Mouse (Mus musculus) forebrain, embryonic 15.5 days (tissue): ENCODE results near the gene Tnrc6b. TPM values are rescaled to one million over a fixed set of nuclear protein-coding genes. Genes with fewer than 3 reads are reported as not detected.
"Not testable (repeated sequence)": the region's sequence is repeated elsewhere in the genome, so short reads cannot be mapped to it uniquely, and the experiment has no call there.

ENCODE experiments used
- ATAC-seq: fragments of 200-750 bp; cut with Nextera tagmentation; replicated peaks from 2 replicates; pipeline ENCODE4 v1.8.0; 2017; ENCODE audit warnings: mild to moderate bottlenecking, moderate TSS enrichment, moderate library complexity
- H3K27ac ChIP-seq: fragments of 300-500 bp; sonication (generic); replicated peaks from 2 replicates; pipeline ENCODE4 v1.5.1; 2015; ENCODE audit warnings: mild to moderate bottlenecking, inconsistent platforms
- H3K27me3 ChIP-seq: fragments of 300-500 bp; sonication (generic); 2 replicates; pipeline ENCODE4 v1.6.1; 2015; ENCODE audit warnings: inconsistent platforms
- H3K36me3 ChIP-seq: fragments of 300-500 bp; sonication (generic); 2 replicates; pipeline ENCODE4 v1.6.1; 2015; ENCODE audit warnings: mild to moderate bottlenecking, inconsistent platforms
- H3K4me1 ChIP-seq: fragments of 300-500 bp; sonication (generic); 2 replicates; pipeline ENCODE4 v1.6.1; 2015; ENCODE audit warnings: inconsistent platforms
- H3K4me2 ChIP-seq: fragments of 300-500 bp; sonication (generic); replicated peaks from 2 replicates; pipeline ENCODE4 v1.6.1; 2015; ENCODE audit warnings: mild to moderate bottlenecking, inconsistent platforms
- H3K4me3 ChIP-seq: fragments of 300-500 bp; sonication (generic); 2 replicates; pipeline ENCODE4 v1.5.1; 2015; ENCODE audit warnings: mild to moderate bottlenecking, inconsistent platforms
- H3K9ac ChIP-seq: fragments of 300-500 bp; sonication (generic); replicated peaks from 2 replicates; pipeline ENCODE4 v1.6.1; 2015; ENCODE audit warnings: mild to moderate bottlenecking, inconsistent platforms
- H3K9me3 ChIP-seq: fragments of 300-500 bp; sonication (generic); 2 replicates; pipeline ENCODE4 v1.6.1; 2016; ENCODE audit warnings: inconsistent platforms
- WGBS: fragments of 180-500 bp; shearing (Covaris S2); methylation state at CpG from one replicate; pipeline ENCODE4 v1.1.7; 2015; ENCODE audit warnings: mixed read lengths; 5-methylcytosine and 5-hydroxymethylcytosine counted together
- polyA plus RNA-seq: library from polyadenylated mRNA; unstranded; fragments of >200 nt; fragmentation: Nextera tagmentation; extraction: Ambion mirVana; gene quantifications from 2 replicates; pipeline ENCODE4 v1.2.1, GENCODE M21; 2015

The Tnrc6b gene
- polyA plus RNA-seq, 1 experiment from 2014 or later, result 34.2 TPM

DNA sequence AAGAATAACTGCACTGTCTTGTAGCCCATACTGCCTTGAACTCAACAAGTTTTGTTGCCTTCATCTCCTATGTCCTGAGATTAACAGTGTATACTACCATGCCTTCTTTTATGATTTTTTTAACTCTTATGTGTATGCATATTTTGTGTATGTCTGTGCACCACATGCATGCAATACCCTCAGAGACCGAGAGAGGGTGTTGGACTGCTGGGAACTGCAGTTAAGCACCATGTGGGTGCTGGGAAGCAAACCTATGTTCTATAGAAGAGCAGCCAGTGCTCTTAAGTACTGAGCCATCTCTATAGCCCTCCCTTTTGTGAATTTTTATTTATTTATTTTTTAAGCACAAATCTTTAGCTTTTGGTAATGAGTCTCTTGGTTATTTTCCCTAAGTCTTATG, 202.7 kb downstream of the Tnrc6b start:
- Histone ChIP-seq H3K4me3 (no peak overlapping the region), H3K4me1 (no peaks in the 10 kb centered on the region), H3K9me3 (no peaks in the 10 kb centered on the region), H3K9ac (no peak overlapping the region), H3K4me2 (no peak overlapping the region), H3K36me3 (peaks cover 48% of the 10 kb centered on the region), H3K27me3 (no peaks in the 10 kb centered on the region), H3K27ac (no peak overlapping the region)
- ATAC-seq, result no peak
- 80% methylated on average over 1 of the region's 1 CpGs for WGBS

DNA sequence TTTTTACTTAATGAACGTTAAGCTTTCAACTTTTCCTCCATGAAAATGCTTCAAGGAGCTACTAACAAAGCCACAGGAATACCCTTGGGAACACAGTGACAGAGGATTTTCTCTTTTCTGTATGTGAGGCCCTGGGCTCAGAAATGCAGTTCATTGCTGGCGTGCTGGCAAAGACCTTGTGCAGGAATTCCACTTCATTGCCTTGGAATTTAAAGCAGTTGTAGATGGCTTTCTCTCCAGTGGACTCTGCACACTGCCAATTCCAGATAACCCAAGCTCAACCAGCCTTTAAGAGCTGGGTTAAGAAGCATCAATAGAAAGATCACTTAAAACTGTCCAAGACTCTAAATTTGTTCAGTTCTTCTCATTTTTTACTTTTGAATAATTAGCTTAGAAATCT, 204.7 kb downstream of the Tnrc6b start:
- no peak for ATAC-seq
- WGBS, result 73% methylated on average over 2 of the region's 2 CpGs
- H3K4me2 ChIP-seq, result no peak overlapping the region

DNA sequence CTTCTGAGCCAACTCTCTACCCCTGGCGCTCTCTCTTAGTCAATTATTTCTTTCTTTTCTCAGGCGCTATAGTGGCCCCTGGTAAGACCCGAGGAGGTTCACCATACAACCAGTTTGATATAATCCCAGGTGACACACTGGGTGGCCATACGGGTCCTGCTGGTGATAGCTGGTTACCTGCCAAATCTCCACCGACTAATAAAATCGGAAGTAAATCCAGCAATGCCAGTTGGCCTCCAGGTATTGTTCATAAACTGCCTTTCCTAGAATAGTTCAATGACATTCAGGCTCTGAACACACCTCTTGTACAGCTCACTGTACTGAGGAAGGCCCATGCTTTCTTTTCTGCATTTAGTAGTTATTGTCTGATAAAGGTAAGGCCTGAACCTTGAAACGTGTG, 205.5 kb downstream of the Tnrc6b start:
- H3K9ac ChIP-seq, result no peak overlapping the region
- H3K4me1 ChIP-seq, result no peaks in the 10 kb centered on the region
- H3K27me3 ChIP-seq, result no peaks in the 10 kb centered on the region
- no peaks in the 10 kb centered on the region for H3K9me3 ChIP-seq
- peaks cover 71% of the 10 kb centered on the region for H3K36me3 ChIP-seq
- 84% methylated on average over 7 of the region's 7 CpGs for WGBS
- H3K27ac ChIP-seq, result no peak overlapping the region
- H3K4me2 ChIP-seq, result no peak overlapping the region
- no peak for ATAC-seq
- H3K4me3 ChIP-seq, result no peak overlapping the region

More for the DNA sequence above, 204.7 kb downstream of the Tnrc6b start:
- no peaks in the 10 kb centered on the region for H3K27me3 ChIP-seq
- H3K36me3 ChIP-seq, result peaks cover 66% of the 10 kb centered on the region
- no peak overlapping the region for H3K9ac ChIP-seq
- no peaks in the 10 kb centered on the region for H3K4me1 ChIP-seq
- H3K4me3 ChIP-seq, result no peak overlapping the region
- no peak overlapping the region for H3K27ac ChIP-seq
- H3K9me3 ChIP-seq, result no peaks in the 10 kb centered on the region

DNA sequence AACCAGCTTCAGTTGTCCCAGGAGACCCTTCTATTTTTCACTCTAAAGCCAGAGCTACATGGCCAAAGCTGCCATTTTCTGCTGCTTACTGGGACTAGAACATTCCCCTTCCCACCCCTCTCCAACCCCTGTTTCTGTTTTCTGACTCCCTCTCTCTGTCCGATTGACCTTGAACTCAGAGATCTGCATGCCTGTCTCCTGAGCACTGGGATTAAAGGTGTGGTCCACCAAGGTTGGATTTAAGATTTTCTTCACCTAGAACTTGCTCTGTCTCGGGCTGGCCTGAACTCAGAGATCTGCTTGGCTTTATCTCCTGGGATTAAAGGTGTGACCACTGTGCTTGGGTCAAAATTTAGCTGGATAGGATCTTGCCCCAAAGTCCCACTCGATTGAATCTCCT, 209.2 kb downstream of the Tnrc6b start:
- H3K9ac ChIP-seq, result no peak overlapping the region
- 98% methylated on average over 3 of the region's 3 CpGs for WGBS
- no peaks in the 10 kb centered on the region for H3K27me3 ChIP-seq
- no peak for ATAC-seq
- H3K36me3 ChIP-seq, result peaks cover 71% of the 10 kb centered on the region
- H3K27ac ChIP-seq, result no peak overlapping the region
- H3K4me2 ChIP-seq, result no peak overlapping the region
- no peaks in the 10 kb centered on the region for H3K4me1 ChIP-seq
- no peaks in the 10 kb centered on the region for H3K9me3 ChIP-seq
- H3K4me3 ChIP-seq, result no peak overlapping the region

DNA sequence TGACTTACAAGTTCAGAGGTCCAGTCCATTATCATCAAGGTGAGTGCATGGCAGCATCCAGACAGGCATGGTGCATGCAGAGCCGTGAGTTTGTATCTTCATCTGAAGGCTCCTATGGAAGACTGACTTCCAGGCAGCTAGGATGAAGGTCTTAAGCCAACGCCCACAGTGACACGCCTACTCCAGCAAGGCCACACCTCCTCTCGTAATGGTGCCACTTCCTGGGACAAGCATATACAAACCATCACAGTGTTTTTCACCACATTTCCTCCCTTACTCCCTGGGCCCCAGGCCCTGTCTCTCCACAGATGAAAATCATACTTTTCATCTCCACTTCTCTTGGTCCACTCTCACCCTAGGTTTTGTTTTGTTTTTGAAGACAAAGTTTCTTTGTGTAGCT, 210.7 kb downstream of the Tnrc6b start:
- Histone ChIP-seq H3K4me2 (no peak overlapping the region), H3K36me3 (peaks cover 73% of the 10 kb centered on the region), H3K4me1 (no peaks in the 10 kb centered on the region), H3K4me3 (no peak overlapping the region), H3K27me3 (no peaks in the 10 kb centered on the region), H3K9ac (no peak overlapping the region), H3K27ac (no peak overlapping the region), H3K9me3 (no peaks in the 10 kb centered on the region)
- 84% methylated on average over 4 of the region's 4 CpGs for WGBS
- ATAC-seq, result no peak

DNA sequence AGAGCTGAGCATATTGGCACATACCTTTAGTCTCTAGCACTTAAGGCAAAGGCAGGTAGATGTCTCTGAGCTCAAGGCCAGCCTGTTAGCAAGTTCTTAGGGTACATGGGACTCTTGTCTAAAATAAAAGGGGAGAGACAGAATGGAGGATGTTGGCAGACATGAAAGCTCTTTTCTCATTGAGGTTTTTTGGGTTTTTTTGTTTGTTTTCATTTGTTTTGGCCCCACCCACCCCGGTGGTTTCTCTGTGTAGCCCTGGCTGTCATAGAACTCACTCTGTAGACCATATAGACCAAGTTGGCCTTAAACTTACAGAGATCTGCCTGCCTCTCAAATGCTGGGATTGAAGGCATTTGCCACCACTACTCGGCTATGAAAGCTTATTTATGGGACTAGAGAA, 213.1 kb downstream of the Tnrc6b start:
- no peak overlapping the region for H3K27ac ChIP-seq
- H3K4me1 ChIP-seq, result no peaks in the 10 kb centered on the region
- H3K27me3 ChIP-seq, result no peaks in the 10 kb centered on the region
- no peak overlapping the region for H3K4me2 ChIP-seq
- no peaks in the 10 kb centered on the region for H3K9me3 ChIP-seq
- ATAC-seq, result no peak
- H3K36me3 ChIP-seq, result peaks cover 73% of the 10 kb centered on the region
- no peak overlapping the region for H3K4me3 ChIP-seq
- 97% methylated on average over 2 of the region's 2 CpGs for WGBS
- H3K9ac ChIP-seq, result no peak overlapping the region

DNA sequence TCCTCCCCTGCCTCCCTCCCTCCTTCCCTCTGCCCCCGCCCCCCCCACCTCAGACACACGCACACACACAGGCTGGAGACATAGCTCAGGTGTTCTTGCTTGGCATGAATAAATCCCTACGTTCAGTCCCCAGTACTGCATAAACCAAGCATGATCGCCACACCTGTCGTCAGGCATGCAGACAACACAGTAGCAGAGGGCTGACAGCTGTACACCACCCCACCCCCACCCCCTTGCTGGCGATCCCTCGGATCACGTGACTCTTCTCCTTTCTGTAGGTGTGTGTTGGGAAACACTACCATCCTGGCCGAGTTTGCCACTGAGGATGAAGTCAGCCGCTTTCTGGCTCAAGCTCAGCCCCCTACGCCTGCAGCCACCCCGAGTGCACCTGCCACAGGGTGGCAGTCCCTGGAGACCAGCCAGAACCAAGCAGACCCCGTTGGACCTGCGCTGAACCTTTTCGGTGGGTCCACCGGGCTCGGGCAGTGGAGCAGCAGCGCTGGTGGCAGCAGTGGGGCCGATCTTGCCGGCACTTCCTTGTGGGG, 217.8 kb downstream of the Tnrc6b start:
- no peak overlapping the region for H3K27ac ChIP-seq
- WGBS, result 79% methylated on average over 20 of the region's 20 CpGs
- H3K36me3 ChIP-seq, result peaks cover 57% of the 10 kb centered on the region
- H3K4me3 ChIP-seq, result no peak overlapping the region
- H3K4me2 ChIP-seq, result no peak overlapping the region
- no peaks in the 10 kb centered on the region for H3K27me3 ChIP-seq
- H3K9me3 ChIP-seq, result no peaks in the 10 kb centered on the region
- no peak for ATAC-seq
- no peak overlapping the region for H3K9ac ChIP-seq
- H3K4me1 ChIP-seq, result no peaks in the 10 kb centered on the region

DNA sequence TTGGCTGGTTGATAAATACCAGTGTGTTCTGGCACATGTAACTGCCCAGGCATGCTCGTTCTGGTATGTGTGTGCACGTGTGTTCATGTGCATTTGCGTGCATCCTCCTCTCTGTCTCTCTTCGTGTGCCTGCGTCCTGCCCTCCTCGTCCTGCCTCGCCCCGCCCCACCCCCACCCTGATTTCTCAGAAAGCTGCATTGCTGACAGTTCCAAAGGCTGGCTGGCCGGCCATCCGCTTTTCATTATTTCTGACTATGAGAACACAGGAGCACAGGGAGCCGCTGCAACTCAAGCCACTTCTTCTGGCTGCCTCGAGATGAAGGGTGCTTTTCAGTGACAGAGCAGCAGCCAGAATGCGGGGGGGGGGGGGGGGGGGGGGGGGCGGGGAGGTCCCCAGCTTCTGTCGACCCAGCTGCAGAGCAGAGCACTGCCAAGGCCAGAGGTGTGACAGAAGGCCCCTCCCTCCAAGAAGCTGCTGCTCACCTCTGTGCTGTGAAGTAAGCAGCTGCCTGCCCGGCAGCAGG, 219.0 kb downstream of the Tnrc6b start:
- Histone ChIP-seq H3K27me3 (no peaks in the 10 kb centered on the region), H3K9me3 (no peaks in the 10 kb centered on the region), H3K9ac (no peak overlapping the region), H3K27ac (no peak overlapping the region), H3K4me2 (no peak overlapping the region), H3K4me1 (no peaks in the 10 kb centered on the region), H3K4me3 (no peak overlapping the region), H3K36me3 (peaks cover 49% of the 10 kb centered on the region)
- no peak for ATAC-seq
- WGBS, result 26% methylated on average over 14 of the region's 16 CpGs

DNA sequence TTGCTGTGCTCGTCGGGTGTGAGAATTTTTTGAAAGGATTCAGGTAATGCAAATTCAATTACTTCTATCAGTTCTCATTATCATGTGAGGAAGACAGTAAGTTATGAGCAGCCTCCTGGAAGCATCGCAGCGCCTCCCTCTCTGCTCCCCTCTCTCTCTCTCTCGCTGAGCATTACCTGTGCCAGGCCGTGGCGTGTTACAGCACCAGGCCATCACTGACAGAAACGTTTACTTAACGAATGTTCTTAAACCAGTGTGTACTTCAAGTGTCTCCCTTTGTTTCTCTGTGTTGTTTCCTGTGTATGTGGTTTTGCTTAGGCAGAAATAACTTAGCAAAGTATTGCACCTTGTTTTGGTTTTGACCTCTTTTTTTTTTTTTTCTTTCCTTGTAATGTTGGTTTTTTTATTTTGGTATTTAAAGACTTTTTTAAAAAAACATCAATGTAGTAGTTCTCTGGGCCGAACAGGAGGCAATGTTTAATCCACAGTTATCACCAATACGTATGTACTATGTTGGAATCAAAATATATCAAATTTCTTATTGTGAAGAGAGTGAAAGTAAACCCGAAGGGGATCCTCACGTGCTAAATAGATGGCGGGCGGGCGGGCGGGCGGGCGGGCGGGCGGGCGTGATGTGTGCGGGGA, 219.7 kb downstream of the Tnrc6b start:
- H3K4me2 ChIP-seq, H3K9ac ChIP-seq, ATAC-seq, H3K27ac ChIP-seq, H3K27me3 ChIP-seq, H3K9me3 ChIP-seq, H3K4me3 ChIP-seq, H3K4me1 ChIP-seq: not testable (repeated sequence)
- WGBS, result 85% methylated on average over 23 of the region's 23 CpGs
- H3K36me3 ChIP-seq, result peaks cover 45% of the 10 kb centered on the region

DNA sequence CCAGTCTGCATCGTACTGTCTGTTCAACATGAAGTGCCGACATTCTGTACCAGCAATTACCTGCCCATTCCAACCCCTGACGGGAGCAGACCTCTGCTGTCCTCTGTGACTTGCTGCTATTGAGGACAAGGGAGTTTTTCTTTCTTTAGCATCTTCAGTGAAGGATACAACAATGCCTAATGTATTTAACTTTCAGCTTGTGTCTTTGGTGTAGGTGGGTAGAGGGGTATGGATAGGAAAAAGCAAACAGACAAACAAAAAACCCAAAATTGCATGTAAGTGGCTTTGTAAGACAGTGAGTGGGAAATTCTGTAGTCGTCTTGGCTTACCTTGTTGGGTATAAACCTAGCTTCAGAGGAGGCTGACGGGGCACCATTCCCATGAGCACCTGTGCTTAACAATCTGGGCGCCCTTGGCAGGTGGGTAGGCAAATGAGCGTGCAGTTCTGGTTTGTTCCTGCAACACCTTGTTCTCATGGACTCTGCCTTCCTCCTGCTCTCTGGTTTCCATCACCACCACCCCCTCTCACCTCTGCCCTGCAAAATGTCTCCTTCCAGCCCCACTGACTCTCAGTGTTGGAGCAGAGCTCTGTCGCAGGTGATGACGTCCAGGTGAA, 220.3 kb downstream of the Tnrc6b start:
- Histone ChIP-seq H3K4me1 (no peaks in the 10 kb centered on the region), H3K9ac (no peak overlapping the region), H3K27ac (no peak overlapping the region), H3K9me3 (no peaks in the 10 kb centered on the region), H3K27me3 (no peaks in the 10 kb centered on the region), H3K4me3 (no peak overlapping the region), H3K4me2 (no peak overlapping the region), H3K36me3 (peaks cover 42% of the 10 kb centered on the region)
- ATAC-seq, result no peak
- WGBS, result 88% methylated on average over 9 of the region's 9 CpGs

DNA sequence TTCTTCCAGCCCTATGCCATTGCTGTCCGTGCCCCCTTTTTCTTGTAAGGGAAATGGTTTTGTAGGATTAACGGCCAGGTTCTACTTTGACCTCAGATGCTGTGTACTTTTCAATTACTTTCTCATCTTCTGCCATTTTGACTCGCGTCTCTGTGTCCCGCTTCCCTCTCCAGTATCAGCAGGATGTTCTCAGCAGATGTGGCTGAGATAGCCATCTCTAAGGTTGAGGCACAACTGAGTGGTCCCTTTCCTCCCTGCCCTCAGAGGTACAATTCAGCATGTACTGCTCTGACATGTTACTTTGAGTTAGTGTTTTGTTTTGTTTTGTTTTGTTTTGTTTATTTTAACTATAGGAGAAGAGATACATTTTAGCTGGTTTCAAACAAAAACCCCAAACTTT, 223.7 kb downstream of the Tnrc6b start:
- Histone ChIP-seq H3K4me1 (no peaks in the 10 kb centered on the region), H3K9ac (no peak overlapping the region), H3K27ac (no peak overlapping the region), H3K36me3 (peaks cover 18% of the 10 kb centered on the region), H3K27me3 (no peaks in the 10 kb centered on the region), H3K4me3 (no peak overlapping the region), H3K4me2 (no peak overlapping the region), H3K9me3 (no peaks in the 10 kb centered on the region)
- ATAC-seq, result no peak
- WGBS, result 95% methylated on average over 5 of the region's 5 CpGs

DNA sequence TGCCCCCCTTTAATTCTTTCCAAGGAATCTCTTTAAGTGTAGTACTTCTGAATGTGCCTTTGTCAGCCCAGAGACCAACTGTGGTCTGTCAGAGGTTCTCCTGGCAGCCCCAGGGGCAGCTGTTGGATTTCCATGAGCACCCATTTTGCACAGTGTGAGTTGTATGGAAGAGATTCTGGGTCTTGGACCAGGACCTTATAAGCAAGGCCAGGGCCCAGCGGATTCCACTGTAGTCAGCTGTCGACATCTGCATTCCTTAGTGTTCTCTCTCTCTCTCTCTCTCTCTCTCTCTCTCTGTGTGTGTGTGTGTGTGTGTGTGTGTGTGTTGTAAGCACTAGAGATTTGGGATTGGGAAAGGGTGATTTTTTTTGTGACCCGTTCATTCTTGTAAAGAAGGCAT, 225.6 kb downstream of the Tnrc6b start:
- Histone ChIP-seq H3K4me1 (no peaks in the 10 kb centered on the region), H3K4me2 (no peak overlapping the region), H3K27me3 (no peaks in the 10 kb centered on the region), H3K9me3 (no peaks in the 10 kb centered on the region), H3K27ac (no peak overlapping the region), H3K9ac (no peak overlapping the region), H3K36me3 (peaks cover 18% of the 10 kb centered on the region), H3K4me3 (no peak overlapping the region)
- no peak for ATAC-seq
- WGBS, result 72% methylated on average over 3 of the region's 3 CpGs
